Mouse (Mus musculus) megakaryocyte, embryonic 14.5 days (primary cell): ENCODE measurements at regions not wholly inside any gene's neighbourhood (a gene's known extent, or its start where the extent isn't known, plus 50 kb on each side); places are given as distances from the start of the nearest gene placed in this dataset.

Experiments used
- H3K27me3 ChIP-seq: replicated peaks from 2 replicates; pipeline ENCODE3; 2012; ENCODE audit warnings: inconsistent platforms
- H3K36me3 ChIP-seq: replicated peaks from 2 replicates; pipeline ENCODE3; 2012; ENCODE audit warnings: low read length, inconsistent platforms, mixed read lengths
- H3K4me1 ChIP-seq: 2 replicates; pipeline ENCODE4 v1.6.1; 2012; ENCODE audit warnings: inconsistent platforms
- H3K4me3 ChIP-seq: replicated peaks from 2 replicates; pipeline ENCODE3; 2012; ENCODE audit warnings: moderate library complexity, mild to moderate bottlenecking, inconsistent platforms
- H3K9me3 ChIP-seq: 2 replicates; pipeline ENCODE4 v1.6.1; 2012; ENCODE audit warnings: inconsistent platforms
- FLI1 ChIP-seq: IDR thresholded peaks from 2 replicates; pipeline ENCODE4 v1.6.1; 2012; ENCODE audit warnings: low read length, inconsistent platforms, mixed read lengths
- GATA1 ChIP-seq: IDR thresholded peaks from 3 replicates; pipeline ENCODE4 v1.6.1; 2012; ENCODE audit warnings: mixed read lengths, low read length, inconsistent platforms, borderline replicate concordance

DNA sequence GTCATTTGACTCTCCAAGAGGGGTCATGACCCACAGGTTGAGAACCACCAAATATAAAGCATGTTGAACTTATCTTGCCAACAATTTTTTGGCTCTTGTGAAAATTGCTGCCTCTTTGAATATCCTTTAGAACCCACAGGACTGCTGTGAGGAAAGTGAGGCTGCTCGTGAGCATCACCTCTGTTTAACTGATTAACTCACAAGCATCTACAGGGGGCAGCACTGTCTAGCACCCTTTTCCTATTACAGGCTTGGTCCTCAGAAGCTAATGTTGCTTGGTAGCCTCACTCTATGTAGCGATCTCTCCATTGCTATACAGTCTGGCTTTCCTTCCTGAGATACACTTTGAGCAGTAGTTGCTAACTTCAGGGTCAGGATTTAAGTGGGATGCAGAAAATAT lies 522.4 kb upstream of the Adam24 start:
- Histone ChIP-seq H3K27me3 (no peaks in the 10 kb centered on the region), H3K36me3 (no peaks in the 10 kb centered on the region), H3K9me3 (no peaks in the 10 kb centered on the region), H3K4me1 (peaks cover 4% of the 10 kb centered on the region; the same call in 1 of the 2 replicates), H3K4me3 (no peak overlapping the region)
- TF ChIP-seq GATA1 (no peak), FLI1 (no peak)

- no peaks in the 10 kb centered on the region for H3K27me3 ChIP-seq
- no peaks in the 10 kb centered on the region for H3K36me3 ChIP-seq
- TF ChIP-seq FLI1 (no peak), GATA1 (no peak)
- no peaks in the 10 kb centered on the region for H3K9me3 ChIP-seq
- H3K4me1 ChIP-seq = no peaks in the 10 kb centered on the region
- no peak overlapping the region for H3K4me3 ChIP-seq
Measured at GRCm38 (mm10) chr8:40186715-40187583, 487.9 kb upstream of the Adam24 start.

DNA sequence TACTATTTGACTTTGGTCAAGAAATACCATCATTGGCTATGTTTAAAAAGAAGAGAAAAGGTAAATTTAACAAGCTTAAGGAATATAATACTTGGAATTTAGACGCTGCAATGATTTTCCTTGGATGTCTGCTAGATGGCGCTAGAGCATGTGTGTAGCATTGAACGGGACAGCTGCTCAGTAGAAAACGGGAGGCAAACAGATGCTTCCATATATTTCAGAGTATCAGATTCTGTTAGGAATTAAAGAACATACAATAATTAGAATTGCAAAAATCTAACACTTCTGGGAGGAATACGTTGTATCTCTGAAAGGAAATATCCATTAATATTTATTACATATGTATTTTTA lies 487.3 kb upstream of the Adam24 start:
- Histone ChIP-seq H3K4me1 (no peaks in the 10 kb centered on the region), H3K27me3 (no peaks in the 10 kb centered on the region), H3K4me3 (no peak overlapping the region), H3K9me3 (no peaks in the 10 kb centered on the region), H3K36me3 (no peaks in the 10 kb centered on the region)
- TF ChIP-seq GATA1 (no peak), FLI1 (no peak)

DNA sequence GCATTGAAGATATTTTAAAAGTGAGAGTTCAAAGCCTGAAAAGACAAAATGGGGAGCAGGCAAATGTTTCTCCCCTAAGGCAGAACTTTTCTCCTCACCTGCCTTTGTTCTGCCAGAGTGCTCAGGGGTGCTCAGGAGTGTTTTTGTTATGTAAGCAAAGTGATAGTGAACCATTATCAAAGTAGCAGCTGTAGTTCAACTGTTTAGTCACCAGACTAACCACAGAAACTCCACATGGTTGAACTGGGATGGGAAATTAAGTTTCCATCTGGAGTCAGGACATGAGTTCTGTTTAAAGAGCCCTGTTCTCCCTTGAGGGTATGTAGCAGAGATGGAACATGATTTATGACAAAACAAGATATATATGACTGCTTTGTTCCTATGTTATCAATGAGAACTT lies 482.6 kb upstream of the Adam24 start:
- no peak overlapping the region for H3K4me3 ChIP-seq
- no peaks in the 10 kb centered on the region for H3K27me3 ChIP-seq
- no peaks in the 10 kb centered on the region for H3K4me1 ChIP-seq
- TF ChIP-seq FLI1 = no peak
- no peak for TF ChIP-seq GATA1
- no peaks in the 10 kb centered on the region for H3K36me3 ChIP-seq
- H3K9me3 ChIP-seq = no peaks in the 10 kb centered on the region

DNA sequence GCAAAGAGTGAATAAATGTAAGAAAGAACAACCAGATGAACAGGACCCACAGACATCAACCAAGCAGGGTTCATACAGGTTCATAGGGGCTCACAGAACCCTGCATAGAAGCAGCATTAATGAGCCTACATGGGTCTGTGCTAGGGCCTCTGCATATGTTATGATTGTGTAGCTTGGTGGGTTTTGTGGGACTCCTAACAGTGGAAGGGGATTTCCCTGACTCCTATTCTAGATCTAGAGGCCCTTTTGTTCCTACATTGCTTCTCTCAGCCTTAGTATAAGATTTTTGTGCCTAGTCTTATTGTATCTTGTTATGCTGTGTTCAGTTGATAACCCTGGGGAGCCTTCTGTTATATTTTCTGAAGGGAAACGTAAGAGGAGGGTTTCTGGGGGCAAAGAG lies 481.7 kb upstream of the Adam24 start:
- Histone ChIP-seq H3K4me1 (no peaks in the 10 kb centered on the region), H3K9me3 (no peaks in the 10 kb centered on the region), H3K27me3 (no peaks in the 10 kb centered on the region), H3K4me3 (no peak overlapping the region), H3K36me3 (no peaks in the 10 kb centered on the region)
- TF ChIP-seq FLI1 (no peak), GATA1 (no peak)

DNA sequence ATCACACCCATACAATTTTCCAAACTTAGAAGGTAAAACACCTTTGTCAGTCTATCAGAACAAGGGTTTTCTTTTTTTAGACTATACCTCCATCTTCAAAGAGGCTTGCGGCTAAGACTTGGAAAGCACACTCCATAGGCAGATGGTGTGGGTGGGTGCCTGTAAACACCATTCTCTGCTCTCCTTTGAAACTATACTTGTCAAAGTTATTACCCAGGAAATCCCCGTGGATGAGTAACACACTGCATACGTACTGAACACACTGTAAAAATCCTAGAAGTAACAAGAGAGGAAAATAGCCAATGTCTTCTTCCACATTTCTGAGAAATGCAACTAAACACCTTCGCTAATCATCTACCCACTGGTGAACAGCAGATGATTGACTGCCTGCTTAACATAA lies 464.0 kb upstream of the Adam24 start:
- TF ChIP-seq FLI1 = no peak
- no peak for TF ChIP-seq GATA1
- no peaks in the 10 kb centered on the region for H3K9me3 ChIP-seq
- no peaks in the 10 kb centered on the region for H3K4me1 ChIP-seq
- no peaks in the 10 kb centered on the region for H3K27me3 ChIP-seq
- H3K4me3 ChIP-seq = no peak overlapping the region
- H3K36me3 ChIP-seq = no peaks in the 10 kb centered on the region

- no peak for TF ChIP-seq FLI1
- no peak for TF ChIP-seq GATA1
Measured at GRCm38 (mm10) chr8:40223521-40223920, 451.4 kb upstream of the Adam24 start.

DNA sequence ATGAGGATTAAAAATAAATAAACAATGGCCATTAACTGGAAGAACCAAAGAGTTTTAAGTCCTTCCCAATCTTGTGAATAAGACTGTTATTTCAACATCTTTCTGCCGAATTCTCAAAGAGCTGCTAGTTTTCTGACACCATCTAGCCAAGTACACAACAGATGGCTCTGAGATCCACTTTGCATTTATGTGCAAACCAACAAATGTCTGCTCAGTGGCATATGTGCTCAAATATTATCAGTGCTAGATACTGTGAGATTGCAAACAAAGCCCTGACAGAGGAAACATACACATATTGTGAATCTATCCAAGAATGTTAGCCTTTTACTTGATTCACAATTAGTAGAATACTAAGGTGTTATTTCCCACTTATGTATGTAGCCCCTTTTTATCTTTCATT lies 447.6 kb upstream of the Adam24 start:
- TF ChIP-seq GATA1 (no peak), FLI1 (no peak)

More at GRCm38 (mm10) chr8:40223521-40223920, 451.4 kb upstream of the Adam24 start:
- no peak overlapping the region for H3K4me3 ChIP-seq
- no peaks in the 10 kb centered on the region for H3K27me3 ChIP-seq
- no peaks in the 10 kb centered on the region for H3K36me3 ChIP-seq
- no peaks in the 10 kb centered on the region for H3K4me1 ChIP-seq
- no peaks in the 10 kb centered on the region for H3K9me3 ChIP-seq

More for the DNA sequence above, 447.6 kb upstream of the Adam24 start:
- H3K36me3 ChIP-seq = no peaks in the 10 kb centered on the region
- no peak overlapping the region for H3K4me3 ChIP-seq
- no peaks in the 10 kb centered on the region for H3K27me3 ChIP-seq
- H3K9me3 ChIP-seq = no peaks in the 10 kb centered on the region
- no peaks in the 10 kb centered on the region for H3K4me1 ChIP-seq
